Mouse (Mus musculus): ENCODE results near the gene Endod1.

DNA sequence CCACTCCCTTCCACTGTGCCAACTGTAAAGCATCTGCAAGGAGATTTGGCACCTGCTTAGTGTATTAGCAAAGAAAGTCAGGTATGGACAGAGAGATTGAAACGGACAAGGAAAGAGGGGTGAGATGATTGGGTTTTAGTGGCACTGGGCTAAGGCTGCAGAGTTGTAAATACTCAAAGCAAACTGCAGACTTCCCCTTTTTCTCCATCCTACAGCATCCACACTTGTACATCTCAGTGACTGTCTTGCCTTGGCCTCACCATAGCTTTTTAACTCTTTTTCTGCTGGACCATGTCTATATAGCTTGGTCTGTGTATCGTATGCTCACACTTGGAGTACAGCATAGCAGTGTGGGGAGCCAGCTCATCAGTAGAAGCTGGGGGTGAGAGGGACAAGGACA is 30.5 kb downstream of the Endod1 start:
- no peak for TF ChIP-seq GATA1 (IDR thresholded peaks at IDR 0.05; ENCODE audit: low read length)
- TF ChIP-seq TAL1 (IDR thresholded peaks at IDR 0.05; ENCODE audit: low read length) = no peak
